ENCODE assay signal across 8 mouse cellular contexts in the genomic region with DNA sequence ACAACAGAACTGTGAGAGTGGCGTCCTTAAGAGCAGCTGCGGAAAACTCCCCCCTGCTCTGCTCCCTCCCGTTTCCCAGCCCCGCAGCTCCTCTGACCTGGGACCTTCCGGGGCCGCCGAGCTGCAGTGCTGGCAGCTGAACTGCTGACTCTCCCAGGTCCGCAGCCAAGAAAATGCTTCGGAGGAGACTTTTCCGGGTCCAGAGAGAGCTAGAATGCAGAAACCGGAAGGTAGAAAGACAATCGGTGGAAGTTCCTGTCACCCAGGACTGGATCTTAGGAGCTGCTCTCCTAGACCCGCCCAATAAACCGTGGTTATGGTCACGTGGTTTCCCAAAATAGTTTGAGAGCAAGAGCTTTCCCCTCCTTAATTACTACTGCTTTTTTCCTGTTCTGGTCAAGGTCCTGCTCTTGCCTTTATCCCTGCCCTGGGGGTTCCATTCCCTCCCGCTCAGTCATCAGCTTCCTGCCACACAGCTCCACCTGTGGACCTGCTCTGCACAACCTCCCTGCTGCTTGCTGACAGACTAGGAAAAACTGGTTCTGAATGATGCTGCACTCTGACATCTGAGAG. TPM values are rescaled to one million over a fixed set of nuclear protein-coding genes. Genes with fewer than 3 reads are reported as not detected.
A peak's percentile ranks its signal among the peaks of the same experiment; 100 is the strongest.
DNase-seq lines count a peak whose midpoint lies in the region; ATAC-seq and TF ChIP-seq lines count a peak whose summit lies in the region.
"Not testable (repeated sequence)": the region's sequence is repeated elsewhere in the genome, so short reads cannot be mapped to it uniquely, and the experiment has no call there.

A gene (minus strand): TSS at position 469 of the 573 bp plus-strand sequence.

- H3K9me3 ChIP-seq in hindbrain, embryonic 14.5 days (ENCODE audit: control insufficient read depth, low read length): not testable (repeated sequence)

- not testable (repeated sequence) for H3K27me3 ChIP-seq in hindbrain, embryonic 14.5 days (ENCODE audit: control insufficient read depth, insufficient read depth, low read length)

- ATAC-seq in hindbrain, embryonic 14.5 days (ENCODE audit: low FRiP score): peak; percentile 87

- H3K4me1 ChIP-seq in hindbrain, embryonic 14.5 days (replicated peaks; ENCODE audit: control insufficient read depth, insufficient read depth, low read length): not testable (repeated sequence)

- H3K4me3 ChIP-seq in gastrocnemius, adult 2 months: peak within 1 kb of the TSS; percentile 79
- H3K4me3 ChIP-seq in hindbrain, embryonic 14.5 days (replicated peaks; ENCODE audit: low read length): peak within 1 kb of the TSS; percentile 44

- H3K27ac ChIP-seq in gastrocnemius, adult 2 months: peak within 1 kb of the TSS; percentile 80
- H3K27ac ChIP-seq in hindbrain, embryonic 14.5 days: not testable (repeated sequence)

- H3K9ac ChIP-seq in hindbrain, embryonic 14.5 days: peak within 1 kb of the TSS; percentile 55

- peak; percentile 5 for DNase-seq in T-cell, adult 2 months (ENCODE audit: low spot score)
- DNase-seq in cerebellum, postnatal 25 days: peak; percentile 54 to 57
- DNase-seq in gastrocnemius, adult 2 months: peak; percentile 49
- peak; percentile 46 for DNase-seq in hindbrain, embryonic 14.5 days (ENCODE audit: low spot score)
- peak; percentile 3 to 8 for DNase-seq in layer of hippocampus, postnatal 25 days (ENCODE audit: extremely low spot score in 1 of 2, low spot score in 1 of 2)
- peak; percentile 68 for DNase-seq in lung, postnatal 10 days
- DNase-seq in ovary, postnatal 10 days (ENCODE audit: low spot score): peak; percentile 12
- DNase-seq in thymus, postnatal 4 days: peak; percentile 50

- H3K4me2 ChIP-seq in hindbrain, embryonic 14.5 days (replicated peaks): peak within 1 kb of the TSS; percentile 51

- intact Hi-C loops in gastrocnemius, adult 2 months (cut with DNase I): not testable (repeated sequence)

- not testable (repeated sequence) for H3K36me3 ChIP-seq in hindbrain, embryonic 14.5 days (replicated peaks; ENCODE audit: control insufficient read depth, insufficient read depth)

- not testable (repeated sequence) for TF ChIP-seq CTCF in gastrocnemius, adult 2 months (IDR thresholded peaks at IDR 0.05)

- WGBS in hindbrain, embryonic 14.5 days: under 1% methylated on average over 16 of the region's 16 CpGs

RNA-seq across cellular contexts. Expression of the gene that starts here (rescaled TPM):
- total RNA-seq in gastrocnemius, adult 2 months (2021): under 1 TPM; 0.38 to 0.92 TPM
- 1.6 and 2.1 TPM in 2 replicates for polyA plus RNA-seq in hindbrain, embryonic 14.5 days (2014; fragmentation: Nextera tagmentation; extraction: Ambion mirVana)
- total RNA-seq in layer of hippocampus, postnatal 25 days (2021): under 1 TPM; 0.79 to 0.82 TPM

Comparison
In these comparisons a context has a peak if more than half of its experiments do, and no peak if none do; other contexts are left out.
1. Peak in DNase-seq, H3K4me3 ChIP-seq and H3K27ac ChIP-seq in gastrocnemius, adult 2 months; RNA of the gene not detected or under 1 TPM.
2. Peak in DNase-seq in layer of hippocampus, postnatal 25 days; RNA of the gene not detected or under 1 TPM.
3. DNase-seq: peak in every context shown above with its lines; median percentile 68 in lung, postnatal 10 days; 56 in cerebellum, postnatal 25 days; 50 in thymus, postnatal 4 days; 49 in gastrocnemius, adult 2 months; 46 in hindbrain, embryonic 14.5 days; 12 in ovary, postnatal 10 days; 6 in layer of hippocampus, postnatal 25 days; 5 in T-cell, adult 2 months.